Mouse (Mus musculus) kidney, postnatal 0 days (tissue): ENCODE results near the gene Alg9. TPM values are rescaled to one million over a fixed set of nuclear protein-coding genes. Genes with fewer than 3 reads are reported as not detected.

Experiments
- ATAC-seq: fragments of 200-750 bp; cut with Nextera tagmentation; replicated peaks from 2 replicates; pipeline ENCODE4 v1.8.0; 2017; ENCODE audit warnings: low read depth, moderate number of reproducible peaks, moderate TSS enrichment, moderate library complexity; ENCODE audit not compliant: low FRiP score
- DNase-seq: peaks from one replicate; pipeline ENCODE4 v3.0.0-alpha.2; 2016; ENCODE audit warnings: low spot score
- H3K27ac ChIP-seq: fragments of 300-500 bp; sonication (generic); 2 replicates; pipeline ENCODE4 v1.5.1; 2014; ENCODE audit warnings: mild to moderate bottlenecking
- H3K27me3 ChIP-seq: fragments of 300-500 bp; sonication (generic); 2 replicates; pipeline ENCODE4 v1.6.1; 2014; ENCODE audit warnings: low read length, mixed read lengths; ENCODE audit not compliant: insufficient read depth
- H3K36me3 ChIP-seq: fragments of 300-500 bp; sonication (generic); 2 replicates; pipeline ENCODE4 v1.6.1; 2014; ENCODE audit warnings: low read length, mixed read lengths; ENCODE audit not compliant: insufficient read depth
- H3K4me1 ChIP-seq: fragments of 300-500 bp; sonication (generic); replicated peaks from 2 replicates; pipeline ENCODE4 v1.6.1; 2014; ENCODE audit warnings: antibody characterized with exemption, low read length, mixed read lengths; ENCODE audit not compliant: insufficient read depth
- H3K4me2 ChIP-seq: fragments of 300-500 bp; sonication (generic); 2 replicates; pipeline ENCODE4 v1.6.1; 2014; ENCODE audit warnings: mild to moderate bottlenecking, low read length, moderate library complexity, mixed read lengths
- H3K4me3 ChIP-seq: fragments of 300-500 bp; sonication (generic); replicated peaks from 2 replicates; pipeline ENCODE4 v1.5.1; 2014; ENCODE audit warnings: low read depth, low read length
- H3K9ac ChIP-seq: fragments of 300-500 bp; sonication (generic); 2 replicates; pipeline ENCODE4 v1.6.1; 2014; ENCODE audit warnings: low read depth, low read length
- H3K9me3 ChIP-seq: fragments of 300-500 bp; sonication (generic); replicated peaks from 2 replicates; pipeline ENCODE4 v1.6.1; 2016; ENCODE audit warnings: low read length, inconsistent platforms, mixed read lengths
- CTCF ChIP-seq: IDR thresholded peaks from 2 replicates; pipeline ENCODE4 v1.5.1; 2016; ENCODE audit warnings: antibody characterized with exemption, low read depth, mild to moderate bottlenecking, moderate library complexity
- WGBS: fragments of 180-500 bp; shearing (Covaris S2); extraction: QIAGEN DNeasy Blood & Tissue Kit; methylation state at CpG from one replicate; pipeline ENCODE4 v1.1.7; 2014; 5-methylcytosine and 5-hydroxymethylcytosine counted together
- polyA plus RNA-seq: library from polyadenylated mRNA; unstranded; fragments of >200 nt; fragmentation: Nextera tagmentation; extraction: Ambion mirVana; gene quantifications from 2 replicates; pipeline ENCODE4 v1.2.1, GENCODE M21; 2015

Alg9 gene
- polyA plus RNA-seq, 1 experiment from 2014 or later: 24.8 TPM

- 94% methylated on average over 7 of the region's 7 CpGs for WGBS
- H3K27ac ChIP-seq: no peak overlapping the region
- DNase-seq (no peak), ATAC-seq (no peak)
- no peak overlapping the region for H3K4me3 ChIP-seq
- no peaks in the 10 kb centered on the region for H3K9me3 ChIP-seq
- no peaks in the 10 kb centered on the region for H3K27me3 ChIP-seq
- H3K4me1 ChIP-seq: no peaks in the 10 kb centered on the region
- no peak for TF ChIP-seq CTCF
- peaks cover 31% of the 10 kb centered on the region for H3K36me3 ChIP-seq
- H3K4me2 ChIP-seq: no peak overlapping the region
- H3K9ac ChIP-seq: no peak overlapping the region
Measured at GRCm38 (mm10) chr9:50811187-50811586, 36.4 kb downstream of the Alg9 start.

GRCm38 (mm10) chr9:50811746-50812145 is 36.9 kb downstream of the Alg9 start:
- H3K4me3 ChIP-seq: no peak overlapping the region
- H3K27me3 ChIP-seq: no peaks in the 10 kb centered on the region
- no peak overlapping the region for H3K27ac ChIP-seq
- H3K9ac ChIP-seq: no peak overlapping the region
- no peak for TF ChIP-seq CTCF
- H3K4me2 ChIP-seq: no peak overlapping the region
- H3K36me3 ChIP-seq: peaks cover 33% of the 10 kb centered on the region
- no peaks in the 10 kb centered on the region for H3K4me1 ChIP-seq
- no peaks in the 10 kb centered on the region for H3K9me3 ChIP-seq
- WGBS: 88% methylated on average over 2 of the region's 2 CpGs
- ATAC-seq (no peak), DNase-seq (no peak)

DNA sequence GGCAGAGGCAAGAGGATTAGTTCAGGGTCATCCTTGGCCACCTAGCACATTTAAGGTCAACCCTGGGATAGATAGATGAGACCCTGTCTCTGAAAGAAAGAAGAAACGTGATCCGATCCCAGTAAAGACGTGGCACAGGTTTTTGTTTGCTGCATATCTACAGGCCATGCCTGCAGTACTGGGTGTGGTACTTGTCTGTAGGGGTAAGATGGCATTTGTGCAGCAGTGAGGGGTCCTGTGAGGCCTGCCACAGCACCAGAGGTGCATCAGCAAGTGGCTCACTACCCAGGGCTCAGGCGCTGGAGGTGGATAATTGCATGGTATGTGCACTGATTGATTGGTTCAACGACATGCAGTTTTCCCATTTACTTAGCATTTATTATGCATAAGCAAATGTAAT is 39.0 kb downstream of the Alg9 start:
- Histone ChIP-seq H3K27ac (no peak overlapping the region), H3K9me3 (no peaks in the 10 kb centered on the region), H3K4me2 (no peak overlapping the region), H3K36me3 (peaks cover 24% of the 10 kb centered on the region), H3K27me3 (no peaks in the 10 kb centered on the region), H3K4me1 (no peaks in the 10 kb centered on the region), H3K9ac (no peak overlapping the region), H3K4me3 (no peak overlapping the region)
- no peak for TF ChIP-seq CTCF
- WGBS: 94% methylated on average over 5 of the region's 5 CpGs
- ATAC-seq (no peak), DNase-seq (no peak)

GRCm38 (mm10) chr9:50815666-50816065 is 40.8 kb downstream of the Alg9 start:
- 96% methylated on average over 4 of the region's 4 CpGs for WGBS
- peaks cover 20% of the 10 kb centered on the region for H3K36me3 ChIP-seq
- no peaks in the 10 kb centered on the region for H3K9me3 ChIP-seq
- no peak overlapping the region for H3K9ac ChIP-seq
- DNase-seq (no peak), ATAC-seq (no peak)
- no peaks in the 10 kb centered on the region for H3K4me1 ChIP-seq
- H3K4me3 ChIP-seq: no peak overlapping the region
- TF ChIP-seq CTCF: no peak
- no peak overlapping the region for H3K27ac ChIP-seq
- H3K27me3 ChIP-seq: no peaks in the 10 kb centered on the region
- H3K4me2 ChIP-seq: no peak overlapping the region

GRCm38 (mm10) chr9:50816512-50816911 is 41.7 kb downstream of the Alg9 start:
- DNase-seq (no peak), ATAC-seq (no peak)
- Histone ChIP-seq H3K4me3 (no peak overlapping the region), H3K4me2 (no peak overlapping the region), H3K4me1 (no peaks in the 10 kb centered on the region), H3K9ac (no peak overlapping the region), H3K9me3 (no peaks in the 10 kb centered on the region), H3K27ac (no peak overlapping the region), H3K27me3 (no peaks in the 10 kb centered on the region), H3K36me3 (peaks cover 22% of the 10 kb centered on the region)
- WGBS: 95% methylated on average over 1 of the region's 1 CpGs
- TF ChIP-seq CTCF: no peak

- no peaks in the 10 kb centered on the region for H3K9me3 ChIP-seq
- no peaks in the 10 kb centered on the region for H3K27me3 ChIP-seq
- H3K9ac ChIP-seq: no peak overlapping the region
- peaks cover 19% of the 10 kb centered on the region for H3K36me3 ChIP-seq
- H3K4me3 ChIP-seq: no peak overlapping the region
- no peak for ATAC-seq
- H3K4me1 ChIP-seq: no peaks in the 10 kb centered on the region
- H3K27ac ChIP-seq: no peak overlapping the region
- no peak for DNase-seq
- 87% methylated on average over 6 of the region's 6 CpGs for WGBS
- H3K4me2 ChIP-seq: no peak overlapping the region
- TF ChIP-seq CTCF: no peak
Measured at GRCm38 (mm10) chr9:50818050-50818449, 43.2 kb downstream of the Alg9 start.

DNA sequence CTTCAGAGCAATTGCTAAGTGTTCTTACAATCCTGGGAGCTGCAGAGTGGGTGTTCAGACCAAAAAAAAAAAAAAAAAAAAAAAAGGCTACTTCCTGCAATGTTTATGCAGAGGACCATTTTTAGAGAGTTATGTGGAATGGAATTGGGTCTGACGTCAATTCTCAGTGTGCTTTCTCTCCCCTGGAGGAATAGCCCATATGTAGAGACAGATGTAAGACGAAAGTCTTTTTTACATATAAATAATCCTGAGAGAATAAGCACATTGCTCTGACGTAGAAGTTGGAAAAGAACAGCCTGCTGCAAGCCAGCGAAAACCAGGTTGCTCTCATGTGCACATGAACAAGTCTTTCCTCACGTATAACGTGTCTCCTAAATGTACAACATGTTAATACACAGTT is 44.9 kb downstream of the Alg9 start:
- ATAC-seq (no peak), DNase-seq (no peak)
- Histone ChIP-seq H3K4me3 (no peak overlapping the region), H3K9me3 (no peaks in the 10 kb centered on the region), H3K4me1 (no peaks in the 10 kb centered on the region), H3K9ac (no peak overlapping the region), H3K27ac (no peak overlapping the region), H3K27me3 (no peaks in the 10 kb centered on the region), H3K36me3 (0 out of 2 replicates have a peak, but pooled peaks cover 10% of the 10 kb centered on the region), H3K4me2 (no peak overlapping the region)
- TF ChIP-seq CTCF: no peak
- 93% methylated on average over 6 of the region's 6 CpGs for WGBS
